Mouse (Mus musculus): ENCODE results near the gene Efnb2. TPM values are rescaled to one million over a fixed set of nuclear protein-coding genes. Genes with fewer than 3 reads are reported as not detected.

Gene Efnb2
- 0.11 TPM for polyA plus RNA-seq (2017; shearing (Covaris generic))

GRCm38 (mm10) chr8:8661103-8661758 is at the start of gene Efnb2:
Gene Efnb2 (minus strand): TSS chr8:8661242.

GRCm38 (mm10) chr8:8690146-8691092 is 29.4 kb upstream of the Efnb2 start, which contains the start of gene Arglu1:
Gene Arglu1 (minus strand): TSS chr8:8690521.

Other genes starting within 250 kb of the Efnb2 start
- 12.7 TPM for gene Arglu1, start 29.3 kb upstream of the Efnb2 start, polyA plus RNA-seq (2017; shearing (Covaris generic))